Mouse (Mus musculus): Measurements from ENCODE around the gene Birc6. TPM values are rescaled to one million over a fixed set of nuclear protein-coding genes. Genes with fewer than 3 reads are reported as not detected.
A peak's percentile ranks its signal among the peaks of the same experiment; 100 is the strongest.
"Not testable (repeated sequence)": the region's sequence is repeated elsewhere in the genome, so short reads cannot be mapped to it uniquely, and the experiment has no call there.

The Birc6 gene
- polyA plus RNA-seq, 2 experiments from 2014 or later: 135 to 257 TPM

DNA sequence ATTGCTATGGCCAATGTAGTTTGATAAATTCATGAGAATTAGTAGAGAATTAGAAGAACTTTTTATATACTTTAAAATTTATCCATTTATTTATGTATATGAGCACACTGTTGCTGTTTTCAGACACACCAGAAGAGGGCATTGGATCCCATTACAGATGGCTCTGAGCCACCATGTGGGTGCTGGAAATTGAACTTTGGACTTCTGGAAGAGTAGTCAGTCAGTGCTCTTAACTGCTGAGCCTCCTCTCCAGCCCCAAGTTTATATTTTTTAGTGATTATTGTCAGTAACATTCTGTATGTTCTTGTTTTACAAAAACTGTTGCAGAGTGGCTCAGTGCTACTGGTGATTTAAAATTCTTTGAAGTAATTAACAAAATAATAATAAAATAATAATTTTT lies 36.1 kb downstream of the Birc6 start:
- no peak for ATAC-seq

DNA sequence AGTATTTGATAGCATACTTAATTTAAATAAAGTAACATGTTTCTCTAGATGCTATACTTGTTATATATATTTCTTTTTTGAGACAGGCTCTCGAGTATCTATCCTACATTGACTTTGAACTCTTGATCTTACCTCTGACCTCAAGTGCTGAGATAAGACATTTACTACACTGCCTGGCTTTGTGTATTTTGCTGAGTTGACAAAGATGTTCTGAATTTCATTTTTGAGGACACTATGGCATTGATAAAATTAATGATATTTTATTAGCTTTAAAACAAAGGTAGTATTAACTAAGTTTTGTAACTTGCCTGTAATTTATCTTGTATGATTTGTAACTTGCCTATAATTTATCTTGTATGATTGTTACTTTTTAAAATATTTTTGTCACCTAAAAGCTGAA lies 41.1 kb downstream of the Birc6 start:
- ATAC-seq: no peak

DNA sequence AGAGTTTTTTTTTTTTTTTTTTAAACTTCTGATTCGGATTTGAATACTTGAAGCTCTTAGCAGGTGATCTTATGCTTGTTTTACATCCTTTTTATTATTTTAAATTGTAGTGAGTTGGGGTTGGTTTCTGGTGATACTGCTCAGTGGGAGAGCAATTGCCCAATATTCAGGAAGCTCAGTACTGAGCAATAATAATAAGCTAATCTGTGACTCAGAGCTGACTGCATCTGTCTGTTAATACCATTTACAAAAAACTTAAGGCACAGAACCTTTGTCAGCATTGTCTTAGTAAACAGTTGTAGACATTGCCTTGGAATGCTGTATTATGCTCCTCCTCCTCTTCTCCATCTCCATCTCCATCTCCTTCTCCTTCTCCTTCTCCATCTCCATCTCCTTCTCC lies 42.5 kb downstream of the Birc6 start:
- ATAC-seq: no peak

DNA sequence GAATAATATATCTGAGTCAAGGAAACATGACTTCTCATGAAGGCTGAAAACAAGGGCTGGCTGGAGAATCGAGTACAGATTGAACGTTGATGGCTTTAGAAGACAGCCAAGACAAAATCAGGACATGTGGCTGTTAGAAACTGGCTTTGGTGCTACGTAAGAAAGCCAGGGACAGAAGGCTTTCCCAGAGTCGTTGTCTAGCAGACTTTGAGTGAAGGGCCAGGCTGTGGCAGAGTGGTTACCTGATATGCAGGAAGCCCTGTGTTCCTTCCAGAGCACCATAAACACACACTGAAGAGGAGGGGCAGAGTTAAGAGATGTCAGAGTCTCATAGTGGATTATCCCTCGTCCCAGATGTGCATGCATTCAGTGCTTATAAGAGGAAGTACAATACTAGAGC lies 49.1 kb downstream of the Birc6 start:
- no peak for ATAC-seq

DNA sequence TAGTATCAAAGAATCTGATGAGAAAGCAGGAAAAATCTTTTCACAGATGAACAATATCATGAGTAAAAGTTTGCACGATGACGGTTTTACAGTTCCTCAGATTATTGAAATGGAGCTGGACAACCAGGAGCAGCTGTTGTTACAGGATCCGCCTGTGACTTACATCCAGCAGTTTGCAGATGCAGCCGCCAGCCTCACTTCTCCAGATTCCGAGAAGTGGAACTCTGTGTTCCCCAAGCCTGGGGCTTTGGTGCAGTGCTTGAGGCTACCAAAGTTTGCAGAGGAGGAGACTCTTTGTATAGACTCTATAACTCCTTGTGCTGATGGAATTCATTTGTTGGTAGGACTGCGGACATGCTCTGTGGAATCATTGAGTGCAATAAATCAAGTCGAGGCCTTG lies 51.5 kb downstream of the Birc6 start:
- no peak for ATAC-seq

DNA sequence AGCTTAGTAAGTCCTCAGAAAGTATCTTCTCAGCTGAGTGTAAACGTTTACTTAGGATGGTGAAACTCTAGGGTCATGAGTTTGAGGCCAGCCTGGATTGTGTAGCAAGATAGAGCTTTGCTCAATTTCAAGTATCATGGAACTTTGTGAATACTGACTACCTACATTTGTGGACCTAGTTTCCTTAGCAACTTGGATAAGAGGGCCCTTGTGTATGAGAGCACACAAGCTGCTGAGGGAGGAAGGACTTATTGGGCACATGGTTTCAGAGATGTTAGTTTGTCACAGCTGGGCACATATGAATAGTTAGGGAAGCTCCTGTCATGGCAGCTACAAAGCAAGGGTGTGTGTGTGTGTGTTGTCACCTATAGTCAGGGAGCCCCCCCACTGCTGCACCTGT lies 52.6 kb downstream of the Birc6 start:
- ATAC-seq: no peak

DNA sequence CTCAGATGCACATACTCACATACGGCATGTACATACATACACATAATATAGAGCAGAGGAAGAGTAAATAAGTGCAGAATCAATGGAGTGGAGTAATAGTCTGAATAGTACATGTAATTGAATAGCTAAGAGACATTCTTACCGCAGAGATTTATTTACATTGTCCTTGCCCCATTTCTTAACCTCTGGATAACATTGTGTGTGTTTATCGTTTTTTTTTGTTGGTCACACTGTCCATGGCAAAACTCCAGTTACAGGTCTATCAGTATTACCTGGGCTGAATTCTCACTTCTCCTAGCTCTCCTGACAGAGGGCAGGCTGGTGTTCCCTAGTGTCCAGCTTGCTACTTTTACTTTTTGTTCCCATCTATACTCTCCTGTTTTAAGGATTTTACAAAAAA lies 58.7 kb downstream of the Birc6 start:
- no peak for ATAC-seq

DNA sequence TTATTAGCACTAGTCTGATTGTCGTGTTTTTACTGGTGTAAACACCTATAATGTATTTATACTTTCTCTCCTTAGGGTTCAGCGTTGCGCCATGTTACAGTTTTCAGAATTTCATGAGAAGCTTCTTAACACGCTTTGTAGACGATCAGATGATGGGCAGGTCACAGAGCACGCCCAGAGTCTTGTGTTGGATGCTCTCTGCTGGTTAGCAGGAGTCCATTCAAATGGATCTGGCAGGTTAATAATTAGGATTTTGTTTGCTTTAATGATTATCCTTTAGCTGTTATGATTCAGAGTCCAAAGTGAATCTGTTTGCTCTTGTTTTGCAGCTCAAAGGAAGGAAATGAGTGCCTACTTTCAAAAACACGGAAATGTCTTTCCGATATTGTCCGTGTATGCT lies 70.8 kb downstream of the Birc6 start:
- no peak for ATAC-seq

DNA sequence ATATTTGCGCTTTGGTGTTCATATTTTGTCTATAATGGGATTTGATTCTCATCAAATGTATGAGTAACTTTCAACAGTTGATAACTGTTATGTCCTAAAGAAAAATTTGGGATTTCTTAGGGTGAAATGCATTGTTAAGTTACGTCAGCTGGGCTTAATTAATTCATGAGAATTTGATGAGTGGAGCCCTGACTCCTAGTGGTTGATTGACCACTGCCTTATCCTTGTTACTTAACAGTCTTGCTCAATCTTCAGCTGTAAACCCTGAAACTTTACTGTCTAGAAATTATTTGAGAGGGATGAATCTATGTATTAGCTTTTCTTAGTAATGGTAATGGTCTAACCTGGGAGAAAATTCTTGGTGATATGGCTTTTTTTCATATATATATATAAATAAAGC lies 71.3 kb downstream of the Birc6 start:
- ATAC-seq: no peak

DNA sequence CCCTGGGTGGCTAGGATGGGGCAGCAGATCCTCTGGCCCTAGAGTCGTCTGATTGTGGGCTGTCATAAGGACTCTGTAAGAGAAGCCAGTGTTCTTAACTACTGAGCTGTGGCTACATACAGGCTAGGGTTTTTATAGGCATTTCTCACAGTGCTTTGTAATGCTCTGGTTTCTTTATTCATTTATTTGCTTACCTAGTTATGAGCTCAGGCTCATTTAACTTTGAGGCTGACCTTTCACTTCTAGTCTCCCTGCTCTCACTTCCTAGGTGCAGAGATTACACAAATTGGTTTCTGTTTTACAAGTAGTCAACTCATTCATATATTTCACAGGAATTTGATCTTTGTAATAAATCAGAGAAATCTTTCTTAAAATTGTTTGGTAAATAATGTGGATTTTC lies 73.1 kb downstream of the Birc6 start:
- no peak for ATAC-seq

DNA sequence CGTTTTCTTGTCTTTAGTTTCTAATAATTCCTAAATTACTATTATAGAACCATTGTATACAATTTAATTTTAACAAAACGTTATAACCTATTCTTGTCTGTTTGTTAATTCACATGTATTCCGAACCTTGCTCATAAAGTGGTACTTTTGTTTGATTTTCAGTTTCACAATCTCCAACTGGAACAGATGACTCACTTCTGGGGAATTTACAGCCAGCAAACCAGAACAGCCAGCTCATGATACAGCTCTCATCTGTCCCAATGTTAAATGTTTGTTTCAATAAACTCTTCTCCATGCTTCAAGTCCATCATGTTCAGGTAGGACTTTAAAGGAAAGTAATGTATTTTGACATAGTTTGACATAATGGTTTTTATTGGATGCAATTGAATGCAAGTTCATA lies 102.7 kb downstream of the Birc6 start:
- ATAC-seq: no peak

DNA sequence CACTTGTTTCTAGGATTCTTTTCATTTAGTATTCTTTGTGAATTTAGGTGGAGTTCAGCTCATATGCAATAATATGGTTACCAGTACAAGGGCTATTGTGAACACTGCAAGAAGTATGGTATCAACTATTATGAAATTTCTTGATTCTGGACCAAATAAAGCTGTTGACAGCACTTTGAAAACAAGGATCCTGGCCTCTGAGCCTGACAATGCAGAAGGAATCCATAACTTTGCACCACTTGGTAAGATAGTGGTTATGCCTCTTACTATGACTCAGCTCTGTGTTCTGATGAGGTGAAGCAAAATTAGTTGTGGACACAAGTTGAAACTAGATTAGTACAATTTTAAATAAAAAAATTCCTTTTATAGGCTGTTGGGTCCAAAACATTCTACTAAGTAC lies 114.3 kb downstream of the Birc6 start:
- no peak for ATAC-seq

DNA sequence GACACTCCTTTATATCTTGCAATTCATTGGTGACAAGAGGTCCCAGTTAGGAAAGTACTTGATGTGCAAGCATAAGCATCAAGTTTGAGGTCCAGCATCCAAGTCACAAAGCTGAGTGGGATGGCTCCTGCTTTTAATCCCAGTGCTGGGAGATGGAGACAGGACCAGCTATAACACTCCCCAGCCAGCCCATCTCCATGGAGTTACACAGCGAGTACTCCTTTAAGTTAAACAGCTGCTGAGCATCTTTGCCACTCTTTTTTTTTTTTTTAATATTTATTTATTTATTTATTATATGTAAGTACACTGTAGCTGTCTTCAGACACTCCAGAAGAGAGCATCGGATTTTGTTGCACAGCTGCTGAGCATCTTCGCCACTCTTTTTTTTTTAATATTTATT lies 130.3 kb downstream of the Birc6 start:
- ATAC-seq: no peak

DNA sequence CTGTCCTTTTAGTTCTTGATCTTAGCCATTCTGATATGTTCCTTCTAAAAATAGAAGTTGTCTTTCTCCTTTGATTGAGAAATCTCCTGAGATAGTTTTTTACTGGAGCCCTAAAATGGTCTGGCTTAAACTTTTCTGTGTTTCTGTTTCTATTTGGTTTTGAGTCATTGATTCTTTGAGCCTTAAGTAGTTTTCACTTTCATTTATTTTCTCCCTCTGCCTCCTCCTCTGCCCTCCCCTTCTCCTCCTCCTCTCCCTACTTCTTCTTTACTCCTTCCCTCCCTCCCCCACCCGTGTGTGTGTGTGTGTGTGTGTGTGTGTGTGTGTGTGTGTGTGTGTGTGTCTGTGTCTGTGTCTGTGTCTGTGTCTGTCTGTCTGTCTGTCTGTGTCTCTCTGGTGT lies 139.9 kb downstream of the Birc6 start:
- no peak for ATAC-seq

DNA sequence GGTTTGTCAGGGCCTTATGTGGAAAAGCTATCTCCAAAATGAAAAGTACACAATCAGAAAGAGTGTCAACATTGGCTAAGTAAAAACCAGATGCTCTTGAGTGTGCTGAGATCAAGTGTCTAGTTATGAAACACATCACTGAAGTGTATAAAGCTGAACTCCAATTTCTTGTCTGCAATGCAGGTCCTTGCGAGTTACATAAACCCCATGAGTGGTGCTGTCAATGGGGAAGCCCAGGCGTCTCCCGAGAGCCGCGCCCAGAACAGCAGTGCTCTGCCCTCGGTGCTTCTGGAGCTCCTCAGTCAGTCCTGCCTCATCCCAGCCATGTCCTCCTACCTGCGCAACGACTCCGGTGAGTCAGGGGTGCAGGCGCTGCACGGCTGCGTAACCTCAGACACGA lies 141.9 kb downstream of the Birc6 start:
- no peak for ATAC-seq

DNA sequence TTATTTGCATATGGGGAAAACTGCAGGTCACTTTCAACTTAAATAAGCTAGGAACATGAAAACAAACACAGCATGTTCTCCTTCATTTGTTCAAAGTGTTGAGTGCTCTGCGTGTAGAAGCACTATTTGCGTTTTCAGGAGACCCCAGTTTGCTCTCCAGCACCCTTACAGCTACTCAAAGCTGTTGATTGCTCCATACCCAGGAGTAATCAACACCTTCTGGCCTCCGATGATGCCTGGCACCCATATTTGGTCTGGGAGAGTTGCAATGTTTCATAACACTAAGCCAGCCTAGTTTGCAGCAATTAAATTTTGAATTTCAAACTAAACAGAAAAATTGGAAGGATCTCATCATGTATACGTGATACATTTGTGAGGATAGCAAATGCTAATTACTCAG lies 144.4 kb downstream of the Birc6 start:
- ATAC-seq: no peak

DNA sequence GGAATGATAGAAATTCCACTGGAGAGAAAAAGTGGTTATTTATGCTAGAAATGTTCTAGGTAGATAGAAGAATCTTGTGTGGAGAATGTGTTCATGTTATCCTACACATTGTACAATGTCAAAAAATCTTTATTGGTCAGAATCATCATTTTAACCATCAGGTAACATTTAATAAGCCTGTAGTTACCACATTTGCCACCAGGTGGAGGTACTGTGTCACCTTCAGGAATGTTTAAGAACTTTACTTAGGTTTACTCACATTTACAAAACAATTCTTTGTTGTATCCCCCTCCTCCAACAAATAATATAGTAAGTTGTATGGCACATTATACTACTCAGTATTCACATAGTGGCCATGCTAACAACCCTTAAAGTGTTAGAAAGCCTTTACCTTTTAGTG lies 145.2 kb downstream of the Birc6 start:
- peak; percentile 72 for ATAC-seq

DNA sequence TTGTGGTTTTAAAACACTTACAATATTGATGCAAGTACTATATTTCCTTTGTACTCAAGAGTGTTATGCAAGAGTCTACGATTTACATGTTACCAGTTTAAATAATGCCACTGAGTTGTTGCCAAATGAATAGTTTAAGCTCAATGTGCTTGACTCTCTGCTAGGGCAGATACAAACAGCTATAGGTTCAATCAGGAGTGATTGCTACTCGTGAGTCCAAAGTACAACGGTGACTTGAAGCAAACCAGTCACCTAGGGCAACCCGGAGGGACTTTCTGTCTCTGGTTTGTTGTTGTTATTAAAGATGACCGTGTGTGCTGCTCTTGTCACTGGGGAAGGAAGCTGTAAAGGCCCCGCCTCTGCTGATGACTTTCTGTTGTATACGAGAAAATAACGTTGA lies 150.0 kb downstream of the Birc6 start:
- no peak for ATAC-seq

DNA sequence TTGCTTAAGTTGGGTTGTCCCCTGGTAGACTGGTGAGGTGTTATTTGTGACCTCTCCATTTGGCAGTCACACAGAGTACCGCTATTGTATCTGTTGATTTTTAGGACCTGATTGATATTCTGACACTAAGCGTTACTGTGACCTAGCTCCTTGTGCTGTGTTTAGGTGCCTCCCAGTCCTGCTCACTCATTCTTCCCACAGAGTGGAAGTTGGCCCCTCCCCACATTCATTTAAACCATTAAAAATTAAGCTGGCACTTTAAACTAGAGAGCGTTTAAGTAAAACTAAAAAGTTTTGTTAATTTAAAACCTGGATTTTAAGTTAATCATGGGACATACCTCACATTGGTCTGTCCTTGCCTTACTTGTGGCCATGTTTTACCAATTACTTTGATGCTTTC lies 156.8 kb downstream of the Birc6 start:
- ATAC-seq: no peak

DNA sequence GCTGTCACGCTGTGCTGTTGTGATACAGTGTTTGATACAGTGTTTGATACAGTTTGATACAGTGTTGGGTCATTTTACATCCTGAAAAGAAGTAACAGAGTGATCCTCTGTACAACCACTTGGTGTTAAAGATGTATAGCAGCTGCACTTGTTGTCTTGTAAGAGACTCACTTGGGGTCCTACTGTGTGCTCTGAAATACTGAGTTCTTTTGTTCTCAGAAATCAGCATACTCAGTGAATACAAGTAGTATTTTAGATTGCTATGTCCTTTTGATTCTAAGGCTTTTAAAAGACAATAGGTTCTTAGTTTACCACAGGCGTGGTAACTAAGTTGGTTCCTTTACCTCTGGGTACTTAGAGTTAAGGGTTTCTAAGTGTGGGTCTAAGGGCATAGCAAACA lies 160.5 kb downstream of the Birc6 start:
- ATAC-seq: no peak

DNA sequence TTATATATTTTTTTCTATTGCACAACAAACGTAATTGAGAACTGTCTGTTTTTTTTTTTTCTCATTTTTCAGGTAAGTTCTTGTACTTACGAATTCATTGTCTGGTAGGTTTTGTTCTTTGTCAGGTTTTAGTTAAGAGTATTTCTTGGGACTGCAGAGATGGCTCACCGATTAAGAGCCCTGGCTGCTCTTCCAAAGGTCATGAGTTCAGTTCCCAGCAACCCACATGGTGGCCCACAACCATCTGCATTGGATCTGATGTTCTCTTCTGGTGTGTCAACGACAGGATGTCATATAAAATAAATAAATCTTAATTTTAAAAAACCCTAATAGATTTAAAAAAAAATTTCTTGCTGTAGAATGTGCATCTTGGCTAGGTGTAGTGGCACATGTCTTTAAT lies 161.3 kb downstream of the Birc6 start:
- no peak for ATAC-seq

DNA sequence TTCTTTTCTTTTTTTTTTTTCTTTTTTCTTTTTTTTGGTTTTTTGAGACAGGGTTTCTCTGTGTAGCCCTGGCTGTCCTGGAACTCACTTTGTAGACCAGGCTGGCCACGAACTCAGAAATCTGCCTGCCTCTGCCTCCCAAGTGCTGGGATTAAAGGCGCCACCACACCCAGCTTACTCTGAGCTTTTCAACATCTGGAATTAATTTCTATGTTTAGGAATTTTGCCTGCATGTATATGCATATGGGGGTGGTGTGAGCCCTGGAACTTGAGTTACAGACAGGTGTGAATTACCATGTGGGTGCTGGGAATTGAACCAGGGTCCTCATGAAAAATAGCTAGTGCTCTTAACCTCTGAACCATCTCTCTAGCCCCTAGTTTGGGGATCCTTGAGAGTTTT lies 173.6 kb downstream of the Birc6 start:
- not testable (repeated sequence) for ATAC-seq

DNA sequence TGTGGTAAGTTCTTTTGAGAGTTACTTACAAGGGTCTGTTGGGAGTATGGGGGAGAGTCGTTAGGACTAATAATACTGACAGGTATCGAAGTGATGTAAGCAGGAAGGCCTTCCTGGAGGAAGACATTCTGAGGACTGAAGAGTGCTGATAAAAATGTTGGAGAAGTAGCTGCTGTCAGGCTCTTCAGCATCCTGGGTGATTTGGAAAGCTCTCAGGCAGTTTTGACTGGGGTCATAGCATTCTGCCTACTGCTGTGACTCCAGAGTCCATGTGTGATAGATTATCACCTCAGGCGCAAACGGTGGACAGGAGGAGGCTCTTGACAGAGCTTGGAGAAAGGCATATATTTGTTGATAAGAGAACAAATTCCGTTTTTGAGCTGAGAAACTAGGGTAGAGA lies 177.4 kb downstream of the Birc6 start:
- no peak for ATAC-seq

DNA sequence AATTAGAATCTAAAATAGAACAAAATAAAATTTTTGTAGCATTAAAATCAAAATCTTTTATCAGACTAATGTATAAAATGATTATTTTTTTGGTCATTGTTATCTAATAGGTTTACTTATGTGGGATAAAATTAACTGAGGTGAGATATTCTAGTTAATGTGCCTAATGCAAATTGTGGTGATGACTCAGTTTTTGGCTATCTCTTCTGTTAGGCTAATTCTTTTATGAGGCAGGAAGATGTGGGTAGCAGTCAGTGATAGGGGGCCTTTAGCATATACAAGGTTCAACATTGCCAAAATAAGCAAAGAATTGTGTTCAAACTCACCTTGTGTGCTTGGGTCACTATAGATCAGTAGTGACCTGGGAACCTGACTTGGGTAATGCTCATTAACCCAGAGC lies 178.5 kb downstream of the Birc6 start:
- no peak for ATAC-seq

DNA sequence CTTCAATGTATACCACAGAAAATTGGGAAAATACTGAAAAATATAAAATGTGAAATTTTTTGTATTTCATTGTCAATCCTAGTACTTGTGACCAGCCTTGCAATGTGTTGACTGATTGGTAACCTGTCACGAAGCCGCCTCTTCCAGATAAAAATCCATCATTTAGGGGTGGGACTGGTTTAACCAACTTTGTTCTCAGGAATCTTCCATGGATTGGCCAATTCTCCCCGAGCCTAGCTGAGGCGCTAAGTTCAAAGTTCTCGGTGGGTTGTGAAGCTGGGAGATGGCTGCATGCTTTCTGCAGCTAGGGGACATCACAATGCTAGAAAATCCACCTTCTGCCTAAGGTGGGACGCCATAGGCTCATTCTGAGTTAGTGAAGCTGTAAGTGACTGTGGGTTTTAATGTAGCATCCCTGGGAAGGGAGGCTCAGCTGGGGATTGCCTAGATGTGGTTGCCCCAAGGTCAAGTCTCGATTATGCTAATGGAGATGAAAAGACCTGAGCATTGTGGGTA lies 179.6 kb downstream of the Birc6 start:
- no peak for ATAC-seq

DNA sequence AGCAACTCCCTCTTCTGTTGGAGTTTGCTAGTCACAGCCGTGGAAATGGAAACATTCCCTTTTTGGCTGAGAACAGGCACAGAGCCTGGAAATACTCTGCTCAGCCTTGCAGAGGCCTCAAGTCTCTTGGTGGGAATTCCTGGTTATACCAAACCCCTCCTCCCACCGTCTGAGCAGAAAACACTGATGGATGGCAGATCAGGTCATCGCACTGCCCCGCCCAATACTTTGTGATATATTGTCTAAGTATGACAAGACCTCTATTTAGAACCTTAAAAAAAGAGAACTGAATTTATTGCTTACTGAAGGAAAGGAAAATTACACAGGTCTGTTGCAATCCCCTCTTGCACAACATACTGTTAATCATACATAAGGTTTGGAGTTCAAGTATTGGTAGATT lies 182.6 kb downstream of the Birc6 start:
- no peak for ATAC-seq
